ENCODE assay signal across 9 mouse cellular contexts in the genomic region with DNA sequence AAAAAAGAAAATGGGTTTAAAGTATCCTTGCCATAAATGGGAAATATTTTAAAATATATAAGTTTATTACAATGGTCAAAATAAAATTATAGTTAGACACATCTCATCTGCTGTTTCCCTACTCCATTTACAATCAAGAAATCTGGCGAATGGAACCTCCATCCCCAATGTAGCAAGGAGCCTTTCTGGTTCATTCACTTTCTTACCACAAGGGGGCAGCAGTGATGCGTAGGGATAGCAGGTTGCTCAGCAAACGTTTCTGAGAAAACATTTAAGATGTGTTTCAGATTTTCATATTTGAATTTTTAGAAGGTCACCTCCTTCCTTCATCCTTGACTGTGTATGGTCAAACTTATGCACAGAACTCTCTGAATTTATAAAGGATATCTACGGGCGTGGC. TPM values are rescaled to one million over a fixed set of nuclear protein-coding genes. Genes with fewer than 3 reads are reported as not detected.
DNase-seq lines count a peak whose midpoint lies in the region; ATAC-seq and TF ChIP-seq lines count a peak whose summit lies in the region.
"Had no signal": no experiment of that assay in that cellular context is flagged by ENCODE, and none has a peak within 500 bp of the region (broad histone marks: within the 10 kb centered on the region; RNA-seq: fewer than 3 reads in every experiment).

No protein-coding gene starts in this region.

- no peaks in the 10 kb centered on the region for H3K9me3 ChIP-seq in intestine, postnatal 0 days (ENCODE audit: control insufficient read depth)
- H3K9me3 ChIP-seq in liver, postnatal 0 days (ENCODE audit: low read length) = no peaks in the 10 kb centered on the region; the same call in 1 of the 2 replicates

- TF ChIP-seq CTCF in intestine, postnatal 0 days (IDR thresholded peaks at IDR 0.05; ENCODE audit: low read depth) = peak; percentile 94
- peak; percentile 97 for TF ChIP-seq CTCF in liver, postnatal 0 days (IDR thresholded peaks at IDR 0.05; ENCODE audit: low read depth)

- H3K4me3 ChIP-seq in intestine, postnatal 0 days (ENCODE audit: low read depth, low read length) = no peak overlapping the region
- no peak overlapping the region for H3K4me3 ChIP-seq in liver, postnatal 0 days (ENCODE audit: low read depth, low read length)
- H3K4me3 ChIP-seq: neural tube, embryonic 13.5 days had no signal

- H3K4me1 ChIP-seq in intestine, postnatal 0 days (replicated peaks; ENCODE audit: control insufficient read depth, insufficient read depth, low read length) = no peaks in the 10 kb centered on the region
- H3K4me1 ChIP-seq in liver, postnatal 0 days (ENCODE audit: insufficient read depth) = peaks cover 2% of the 10 kb centered on the region; the same call in 1 of the 2 replicates
- H3K4me1 ChIP-seq: neural tube, embryonic 13.5 days had no signal

- no peak overlapping the region for H3K4me2 ChIP-seq in intestine, postnatal 0 days (replicated peaks; ENCODE audit: low read depth)
- no peak overlapping the region for H3K4me2 ChIP-seq in liver, postnatal 0 days (ENCODE audit: low read depth, low read length)
- H3K4me2 ChIP-seq: neural tube, embryonic 13.5 days had no signal

- no peak for TF ChIP-seq EP300 in liver, postnatal 0 days (IDR thresholded peaks at IDR 0.05; ENCODE audit: low read depth)

- DNase-seq in ovary, postnatal 14 days (ENCODE audit: low spot score) = peak; percentile 41
- DNase-seq in ovary, postnatal 10 days (ENCODE audit: low spot score) = no peak
- DNase-seq in adipocyte (ENCODE audit: low spot score) = peak; percentile 83
- peak; percentile 87 for DNase-seq in embryo, embryonic 10 days (ENCODE audit: low spot score)
- peak; percentile 75 for DNase-seq in liver, postnatal 0 days
- peak; percentile 23 for DNase-seq in skeletal muscle tissue, adult 2 months (ENCODE audit: low read depth, low spot score)

- H3K36me3 ChIP-seq in intestine, postnatal 0 days (ENCODE audit: control insufficient read depth, insufficient read depth) = peaks cover 8% of the 10 kb centered on the region; the same call in 1 of the 2 replicates
- H3K36me3 ChIP-seq in liver, postnatal 0 days (replicated peaks; ENCODE audit: insufficient read depth, low read length) = peaks cover 15% of the 10 kb centered on the region
- H3K36me3 ChIP-seq: neural tube, embryonic 13.5 days had no signal

- ATAC-seq in intestine, postnatal 0 days = 0 out of 2 replicates have a peak, but pooled peaks have one; percentile 4
- ATAC-seq in liver, postnatal 0 days = no peak

- no peaks in the 10 kb centered on the region for H3K27me3 ChIP-seq in intestine, postnatal 0 days (replicated peaks; ENCODE audit: control insufficient read depth, insufficient read depth, low read length)
- no peaks in the 10 kb centered on the region for H3K27me3 ChIP-seq in liver, postnatal 0 days (ENCODE audit: insufficient read depth, low read length)
- H3K27me3 ChIP-seq: neural tube, embryonic 13.5 days had no signal

- 32% methylated on average over 5 of the region's 5 CpGs for WGBS in intestine, postnatal 0 days
- 39% methylated on average over 5 of the region's 5 CpGs for WGBS in liver, postnatal 0 days (ENCODE audit: insufficient replicate concordance)

- no peak overlapping the region for H3K9ac ChIP-seq in intestine, postnatal 0 days (ENCODE audit: low read depth, low read length)
- H3K9ac ChIP-seq in liver, postnatal 0 days (replicated peaks) = no peak overlapping the region
- H3K9ac ChIP-seq: neural tube, embryonic 13.5 days had no signal

- H3K27ac ChIP-seq in intestine, postnatal 0 days (ENCODE audit: low read depth, low read length) = no peak overlapping the region
- H3K27ac ChIP-seq in liver, postnatal 0 days (ENCODE audit: low read depth) = no peak overlapping the region
- H3K27ac ChIP-seq: neural tube, embryonic 13.5 days had no signal

RNA-seq across cellular contexts. Expression of a gene that starts 45.1 kb away (rescaled TPM):
- 1.6 and 1.9 TPM in 2 replicates for polyA plus RNA-seq in intestine, postnatal 0 days (2015; fragmentation: Nextera tagmentation; extraction: Ambion mirVana)
- 400 and 408 TPM in 2 replicates for polyA plus RNA-seq in liver, postnatal 0 days (2015; fragmentation: Nextera tagmentation; extraction: Ambion mirVana)
- polyA plus RNA-seq: heart, embryonic 14.5 days; neural tube, embryonic 13.5 days had no signal

Comparison
In these comparisons a context has a peak if more than half of its experiments do, and no peak if none do; other contexts are left out.
1. RNA of a gene that starts 45.1 kb away (polyA plus RNA-seq): 400 to 408 TPM in liver, postnatal 0 days; 1.6 to 1.9 TPM in intestine, postnatal 0 days; every median in the first group is over 100 times any median in the second.